Mouse (Mus musculus) lung, adult 2 months (tissue): ENCODE measurements around the gene Nos1ap. TPM values are rescaled to one million over a fixed set of nuclear protein-coding genes. Genes with fewer than 3 reads are reported as not detected.

Experiments used
- DNase-seq: peaks from one replicate; pipeline ENCODE4 v3.0.0; 2022
- H3K4me1 ChIP-seq: fragments of 200-500 bp; 2 replicates; pipeline ENCODE4 v1.6.1; 2011; ENCODE audit warnings: low read length; ENCODE audit not compliant: control insufficient read depth, insufficient read depth
- H3K4me3 ChIP-seq: fragments of 200-500 bp; replicated peaks from 2 replicates; pipeline ENCODE3; 2011; ENCODE audit warnings: low read depth, mild to moderate bottlenecking, control low read depth, low read length; ENCODE audit errors: extremely low read depth
- CTCF ChIP-seq: fragments of 200-500 bp; IDR thresholded peaks from 2 replicates; pipeline ENCODE4 v1.5.1; 2011; ENCODE audit warnings: mild to moderate bottlenecking, low read length, control low read depth; ENCODE audit not compliant: insufficient read depth
- POLR2A ChIP-seq: fragments of 200-500 bp; IDR thresholded peaks from 2 replicates; pipeline ENCODE4 v1.6.1; 2011; ENCODE audit warnings: low read depth, mild to moderate bottlenecking, control low read depth, low read length, borderline replicate concordance; ENCODE audit errors: extremely low read depth
- WGBS: fragments of 180-500 bp; shearing (Covaris S2); methylation state at CpG from one replicate; pipeline ENCODE4 v1.1.7; 2018; 5-methylcytosine and 5-hydroxymethylcytosine counted together
- polyA plus RNA-seq: library from polyadenylated mRNA; depleted of rRNA; stranded (reverse); fragments of >200 nt; gene quantifications from 2 replicates; pipeline ENCODE4 v1.2.3, GENCODE M21; 2012

Nos1ap gene
- polyA plus RNA-seq, 1 experiment = 17.7 TPM

DNA sequence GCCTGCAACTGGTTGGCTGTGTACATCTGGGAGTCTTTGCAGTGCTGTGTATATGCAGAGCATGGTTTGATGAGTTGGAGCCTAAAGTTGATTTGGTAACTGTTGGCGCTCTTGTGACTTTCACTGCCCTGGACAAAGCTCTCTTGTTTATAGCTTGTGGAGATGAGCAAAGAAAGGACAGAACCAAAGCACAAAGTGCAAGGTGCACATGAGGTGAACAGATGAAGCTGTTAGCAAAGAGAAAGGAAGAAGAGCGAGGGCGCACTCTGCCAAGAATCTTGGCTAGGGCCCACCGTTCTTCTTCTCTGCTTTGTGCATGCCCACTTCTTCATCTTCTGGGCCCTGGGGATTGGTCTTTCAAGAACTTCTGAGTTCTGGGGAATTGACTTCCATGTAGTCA is 245.8 kb downstream of the Nos1ap start:
- Histone ChIP-seq H3K4me3 (no peak overlapping the region), H3K4me1 (peaks cover 3% of the 10 kb centered on the region; the same call in 1 of the 2 replicates)
- TF ChIP-seq CTCF (no peak), POLR2A (no peak)
- WGBS = 94% methylated on average over 4 of the region's 4 CpGs
- DNase-seq = no peak

DNA sequence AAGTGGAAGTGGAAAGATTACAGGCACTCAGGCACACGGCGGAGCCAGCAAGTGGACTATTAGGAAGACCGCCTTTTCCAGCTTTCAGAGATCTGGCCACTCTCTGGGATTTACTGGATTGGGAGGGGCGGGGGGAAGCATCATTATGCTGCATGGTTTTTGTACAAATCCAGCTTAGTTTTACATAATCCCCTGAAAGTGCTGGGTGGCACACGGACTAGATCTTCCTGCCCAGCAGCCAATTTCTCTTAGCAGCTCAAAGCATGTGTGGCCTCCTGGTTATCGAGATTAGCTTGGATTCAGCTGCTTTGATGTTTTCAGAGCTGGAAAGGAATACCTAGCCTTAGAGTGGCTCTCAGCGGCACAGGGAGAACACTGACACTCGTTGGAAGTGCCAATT is 246.6 kb downstream of the Nos1ap start:
- 75% methylated on average over 8 of the region's 8 CpGs for WGBS
- TF ChIP-seq CTCF (no peak), POLR2A (no peak)
- DNase-seq = no peak
- Histone ChIP-seq H3K4me3 (no peak overlapping the region), H3K4me1 (peaks cover 3% of the 10 kb centered on the region; the same call in 1 of the 2 replicates)

DNA sequence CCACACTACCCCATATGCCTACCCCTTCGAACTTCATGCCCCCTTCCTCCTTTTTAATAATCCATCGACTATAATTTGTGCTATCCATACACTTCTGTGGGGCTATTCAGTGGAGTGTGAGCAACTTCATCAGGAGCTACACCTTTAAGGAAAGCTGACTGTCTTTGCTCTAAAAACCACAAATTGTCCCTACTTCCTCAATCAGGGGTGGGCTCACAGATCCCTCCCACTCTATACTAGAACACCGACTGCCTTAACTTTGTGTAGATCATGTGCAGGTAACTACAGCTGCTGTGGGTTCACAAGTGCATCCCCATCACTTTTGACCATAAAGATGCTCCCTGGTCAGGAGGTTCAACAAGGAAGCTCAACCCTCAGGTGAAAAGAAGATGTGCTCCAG is 249.7 kb downstream of the Nos1ap start:
- no peak for TF ChIP-seq CTCF
- no peak for TF ChIP-seq POLR2A
- H3K4me1 ChIP-seq = no peaks in the 10 kb centered on the region
- no peak overlapping the region for H3K4me3 ChIP-seq
- 90% methylated on average over 3 of the region's 3 CpGs for WGBS
- no peak for DNase-seq

GRCm38 (mm10) chr1:170332775-170333174 is 256.9 kb downstream of the Nos1ap start:
- TF ChIP-seq CTCF (peak; percentile 18; the same call in 1 of the 2 replicates), POLR2A (no peak)
- H3K4me3 ChIP-seq = no peak overlapping the region
- no peaks in the 10 kb centered on the region for H3K4me1 ChIP-seq
- no peak for DNase-seq
- WGBS = 74% methylated on average over 4 of the region's 4 CpGs

- no peak overlapping the region for H3K4me3 ChIP-seq
- DNase-seq = no peak
- H3K4me1 ChIP-seq = no peaks in the 10 kb centered on the region
- TF ChIP-seq CTCF (no peak), POLR2A (no peak)
- 50% methylated on average over 6 of the region's 6 CpGs for WGBS
Observed at GRCm38 (mm10) chr1:170331926-170332325, 257.7 kb downstream of the Nos1ap start.

GRCm38 (mm10) chr1:170325277-170325676 is 264.4 kb downstream of the Nos1ap start:
- TF ChIP-seq POLR2A (no peak), CTCF (no peak)
- Histone ChIP-seq H3K4me1 (no peaks in the 10 kb centered on the region; the same call in 1 of the 2 replicates), H3K4me3 (no peak overlapping the region)
- WGBS = 82% methylated on average over 4 of the region's 4 CpGs
- DNase-seq = no peak

- TF ChIP-seq CTCF (no peak), POLR2A (no peak)
- DNase-seq = no peak
- 81% methylated on average over 1 of the region's 1 CpGs for WGBS
- Histone ChIP-seq H3K4me1 (no peaks in the 10 kb centered on the region; the same call in 1 of the 2 replicates), H3K4me3 (no peak overlapping the region)
Observed at GRCm38 (mm10) chr1:170324312-170324711, 265.3 kb downstream of the Nos1ap start.

- WGBS = 75% methylated on average over 10 of the region's 10 CpGs
- DNase-seq = peak; percentile 45
- no peak overlapping the region for H3K4me3 ChIP-seq
- no peaks in the 10 kb centered on the region; the same call in 1 of the 2 replicates for H3K4me1 ChIP-seq
- TF ChIP-seq POLR2A (no peak), CTCF (no peak)
Observed at GRCm38 (mm10) chr1:170323001-170323400, 266.7 kb downstream of the Nos1ap start.

GRCm38 (mm10) chr1:170322046-170322445 is 267.6 kb downstream of the Nos1ap start:
- no peak overlapping the region for H3K4me3 ChIP-seq
- H3K4me1 ChIP-seq = no peaks in the 10 kb centered on the region; the same call in 1 of the 2 replicates
- DNase-seq = no peak
- 81% methylated on average over 2 of the region's 2 CpGs for WGBS
- TF ChIP-seq POLR2A (no peak), CTCF (no peak)

- Histone ChIP-seq H3K4me3 (no peak overlapping the region), H3K4me1 (no peaks in the 10 kb centered on the region)
- TF ChIP-seq POLR2A = no peak
- DNase-seq = no peak
- WGBS = 77% methylated on average over 6 of the region's 6 CpGs
Observed at GRCm38 (mm10) chr1:170311431-170311830, 278.2 kb downstream of the Nos1ap start.
